Mouse (Mus musculus) central nervous system, embryonic 18 days (tissue): ENCODE data around the gene Nedd4. TPM values are rescaled to one million over a fixed set of nuclear protein-coding genes. Genes with fewer than 3 reads are reported as not detected.

Experiments used
- polyA plus RNA-seq: library from polyadenylated mRNA; depleted of rRNA; stranded (reverse); fragments of >200 nt; gene quantifications from 2 replicates; pipeline ENCODE4 v1.2.3, GENCODE M21; 2012; rRNA removed

Nedd4 gene
- polyA plus RNA-seq = 363 and 379 TPM in 2 replicates

GRCm38 (mm10) chr9:72661895-72662661 is at the start of gene Nedd4:
Gene Nedd4, plus strand, starts transcription at chr9:72662346.

Other genes with a start within 250 kb of the Nedd4 start
- 4.7 and 5.8 TPM in 2 replicates for gene Mns1, start 224.3 kb upstream of the Nedd4 start, polyA plus RNA-seq
- 28.7 and 32.4 TPM in 2 replicates for gene Tex9, start 170.1 kb upstream of the Nedd4 start, polyA plus RNA-seq
- 23.3 and 23.8 TPM in 2 replicates for gene Rfx7, start 130.1 kb upstream of the Nedd4 start, polyA plus RNA-seq
- gene Prtg, start 144.5 kb downstream of the Nedd4 start, polyA plus RNA-seq = 0.32 and 0.55 TPM in 2 replicates